Mouse (Mus musculus): ENCODE measurements at regions not wholly inside any gene's neighbourhood (a gene's known extent, or its start where the extent isn't known, plus 50 kb on each side); places are given as distances from the start of the nearest gene placed in this dataset.
A peak's percentile ranks its signal among the peaks of the same experiment; 100 is the strongest.
"Not testable (repeated sequence)": the region's sequence is repeated elsewhere in the genome, so short reads cannot be mapped to it uniquely, and the experiment has no call there.

- DNase-seq (ENCODE audit: low spot score in 2 of 2): no peak
- intact Hi-C loops (cut with DNase I): no loop called here
Measured at GRCm38 (mm10) chr8:88812901-88813676, 116.3 kb downstream of the Cyld start.

DNA sequence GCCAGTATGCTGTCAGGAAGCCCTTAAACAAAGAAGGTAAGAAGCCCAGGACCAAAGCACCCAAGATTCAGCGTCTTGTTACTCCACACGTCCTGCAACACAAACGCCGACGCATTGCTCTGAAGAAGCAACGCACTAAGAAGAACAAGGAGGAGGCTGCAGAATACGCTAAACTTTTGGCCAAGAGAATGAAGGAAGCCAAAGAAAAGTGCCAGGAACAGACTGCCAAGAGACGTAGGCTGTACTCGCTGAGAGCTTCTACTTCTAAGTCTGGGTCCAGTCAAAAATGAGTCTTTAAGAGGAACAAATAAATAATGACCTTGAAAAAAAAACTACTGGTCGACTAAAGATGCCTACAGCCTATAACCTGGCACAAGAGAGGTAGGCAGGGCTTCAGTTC is 110.0 kb downstream of the Cyld start:
- intact Hi-C loops (cut with DNase I): not testable (repeated sequence)
- peak in 1 of 2 experiments; percentile 57 for DNase-seq (ENCODE audit: low spot score in 2 of 2)
